Mouse (Mus musculus) heart, postnatal 14 days (tissue): ENCODE measurements around the gene Gm3095. TPM values are rescaled to one million over a fixed set of nuclear protein-coding genes. Genes with fewer than 3 reads are reported as not detected.
"Not testable (repeated sequence)": the region's sequence is repeated elsewhere in the genome, so short reads cannot be mapped to it uniquely, and the experiment has no call there.

ENCODE experiments used
- DNase-seq, 2 experiments: peaks; one replicate each; pipeline ENCODE4 v3.0.0; 2021 to 2022
- intact Hi-C: fragments of 180-260 bp; cut with DNase I; formaldehyde crosslinking; loops from one replicate; pipeline ENCODE4 v1.15.1; 2025
- long read RNA-seq, 2 experiments: library from polyadenylated mRNA; stranded (forward); transcript quantifications; one replicate each; pipeline ENCODE4 v2.0.0; 2021
- total RNA-seq, 2 experiments: library from RNA; stranded (reverse); gene quantifications; 2 replicates each; pipeline ENCODE4 v1.2.3; 2021

Gene Gm3095
- total RNA-seq = not detected
- long read RNA-seq, experiment 1 = 0 reads
- long read RNA-seq, experiment 2 = 0 reads

GRCm38 (mm10) chr14:3963247-3963646, at the start of gene Gm3095:
Gm3095 (plus strand) TSS chr14:3963547.
- intact Hi-C loops, DNase-seq: not testable (repeated sequence)

DNA sequence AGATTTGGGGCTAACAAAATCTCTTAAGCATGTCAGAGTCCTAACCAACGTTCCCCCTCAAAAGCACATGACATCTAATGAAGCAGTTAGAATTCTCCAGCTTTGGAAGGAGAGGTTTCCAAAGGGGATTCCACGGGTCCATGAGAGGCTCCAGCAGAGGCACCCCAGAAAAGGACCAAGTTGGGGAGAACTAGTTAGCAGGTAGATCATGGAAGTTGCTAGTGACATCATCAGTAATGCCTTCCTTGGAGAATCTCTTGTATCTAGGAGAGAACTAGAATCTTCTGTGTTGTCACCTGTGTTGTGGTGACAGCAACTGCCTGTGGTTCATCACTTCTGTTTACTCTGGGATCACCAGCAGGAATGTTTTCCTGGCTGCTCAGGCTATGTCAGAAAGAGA, 31.9 kb upstream of the Gm3095 start, which contains the start of gene Gm3029:
Gene Gm3029 (plus strand): TSS at position 301 of the 400 bp plus-strand sequence.
- intact Hi-C loops, DNase-seq: not testable (repeated sequence)

DNA sequence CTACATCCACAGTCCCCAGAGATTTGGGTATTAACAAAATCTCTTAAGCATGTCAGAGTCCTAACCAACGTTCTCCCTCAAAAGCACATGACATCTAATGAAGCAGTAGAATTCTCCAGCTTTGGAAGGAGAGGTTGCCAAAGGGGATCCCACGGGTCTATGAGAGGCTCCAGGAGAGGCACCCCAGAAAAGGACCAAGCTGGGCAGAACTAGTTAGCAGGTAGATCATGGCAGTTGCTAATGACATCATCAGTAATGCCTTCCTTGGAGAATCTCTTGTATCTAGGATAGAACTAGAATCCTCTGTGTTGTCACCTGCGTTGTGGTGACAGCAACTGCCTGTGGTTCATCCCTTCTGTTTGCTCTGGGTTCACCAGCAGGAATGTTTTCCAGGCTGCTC, 34.7 kb downstream of the Gm3095 start, which contains the start of gene Gm3099:
Gene Gm3099 (plus strand): TSS at position 301 of the 400 bp plus-strand sequence.
- intact Hi-C loops, DNase-seq: not testable (repeated sequence)

Other genes starting within 250 kb of the Gm3095 start
- under 1 TPM; 0.15 to 0.98 TPM for gene Gm3002, start 153.5 kb upstream of the Gm3095 start, total RNA-seq
- gene Gm3033, start 117.3 kb upstream of the Gm3095 start, total RNA-seq = not detected
- gene Gm2916, start 79.4 kb upstream of the Gm3095 start, total RNA-seq = not detected
- not detected for gene Gm3029, start 31.8 kb upstream of the Gm3095 start, total RNA-seq
- gene Gm3099, start 34.8 kb downstream of the Gm3095 start, total RNA-seq = not detected
- 1 to 10 TPM in 1 of 2 experiments, under 1 TPM in 1; 0.73 to 1.6 TPM for gene Gm5796, start 60.4 kb downstream of the Gm3095 start, total RNA-seq
- gene Gm3115, start 120.6 kb downstream of the Gm3095 start, total RNA-seq = under 1 TPM; 0.19 to 0.20 TPM
- 1 to 10 TPM; 1.6 to 2.5 TPM for gene Gm8108, start 147.0 kb downstream of the Gm3095 start, total RNA-seq
- not detected for gene Gm3127, start 201.5 kb downstream of the Gm3095 start, total RNA-seq
- gene Gm2974, start 219.0 kb downstream of the Gm3095 start, total RNA-seq = under 1 TPM in 1 of 2 experiments, not detected in 1; 0.17 TPM